Comparison of ENCODE assay signal across 9 mouse cellular contexts in the genomic region with DNA sequence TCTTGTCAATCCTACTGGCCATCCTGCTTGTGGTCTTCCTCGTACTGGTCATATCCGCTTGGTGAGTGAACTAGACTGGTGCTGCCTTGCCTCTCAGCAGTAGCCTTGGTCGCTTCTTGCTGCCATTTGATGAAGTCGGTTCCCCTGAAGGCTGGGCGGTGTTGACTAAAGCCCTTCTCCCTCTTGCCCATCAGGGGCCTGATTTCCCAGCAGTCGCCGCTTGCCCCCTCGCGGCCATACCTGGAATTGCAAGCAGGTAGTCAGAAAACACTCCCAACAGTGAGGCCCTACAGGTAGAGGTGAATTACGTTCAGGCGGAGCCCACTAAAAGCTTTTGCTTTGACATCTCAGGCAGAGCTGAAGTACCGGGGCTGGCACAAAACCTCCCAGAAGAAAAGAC. TPM values are rescaled to one million over a fixed set of nuclear protein-coding genes. Genes with fewer than 3 reads are reported as not detected.
A peak's percentile ranks its signal among the peaks of the same experiment; 100 is the strongest.
DNase-seq lines count a peak whose midpoint lies in the region; ATAC-seq and TF ChIP-seq lines count a peak whose summit lies in the region.
"Had no signal": no experiment of that assay in that cellular context is flagged by ENCODE, and none has a peak within 500 bp of the region (broad histone marks: within the 10 kb centered on the region; RNA-seq: fewer than 3 reads in every experiment).

No protein-coding gene starts in this region.

- no peaks in the 10 kb centered on the region for H3K9me3 ChIP-seq in heart, embryonic 11.5 days (replicated peaks; ENCODE audit: control insufficient read depth, low read length)
- H3K9me3 ChIP-seq in limb, embryonic 10.5 days (replicated peaks), result no peaks in the 10 kb centered on the region
- H3K9me3 ChIP-seq in stomach, postnatal 0 days (ENCODE audit: control insufficient read depth, low read length), result no peaks in the 10 kb centered on the region

- no peak for ATAC-seq in heart, embryonic 11.5 days (replicated peaks; ENCODE audit: insufficient number of reproducible peaks, low FRiP score, low TSS enrichment)
- peak; percentile 57 for ATAC-seq in stomach, postnatal 0 days (ENCODE audit: low FRiP score, low TSS enrichment)

- peaks cover 17% of the 10 kb centered on the region for H3K27me3 ChIP-seq in heart, embryonic 11.5 days (ENCODE audit: control insufficient read depth, insufficient read depth, low read length)
- H3K27me3 ChIP-seq in limb, embryonic 10.5 days (ENCODE audit: low read depth, poor library complexity, severe bottlenecking), result peaks cover 29% of the 10 kb centered on the region
- H3K27me3 ChIP-seq in stomach, postnatal 0 days (ENCODE audit: control insufficient read depth, insufficient read depth, low read length), result no peaks in the 10 kb centered on the region

- H3K27ac ChIP-seq in heart, embryonic 11.5 days (ENCODE audit: low read depth, low read length), result no peak overlapping the region
- H3K27ac ChIP-seq in limb, embryonic 10.5 days, result no peak overlapping the region
- H3K27ac ChIP-seq in stomach, postnatal 0 days (replicated peaks), result no peak overlapping the region

- no peaks in the 10 kb centered on the region for H3K36me3 ChIP-seq in heart, embryonic 11.5 days (ENCODE audit: control insufficient read depth, insufficient read depth, low read length)
- H3K36me3 ChIP-seq in limb, embryonic 10.5 days, result no peaks in the 10 kb centered on the region
- H3K36me3 ChIP-seq in stomach, postnatal 0 days (ENCODE audit: control insufficient read depth, insufficient read depth, low read length), result no peaks in the 10 kb centered on the region

- 10% methylated on average over 12 of the region's 12 CpGs for WGBS in heart, embryonic 11.5 days (ENCODE audit: insufficient replicate concordance)
- 12% methylated on average over 12 of the region's 12 CpGs for WGBS in limb, embryonic 10.5 days
- WGBS in stomach, postnatal 0 days, result 12% methylated on average over 12 of the region's 12 CpGs

- TF ChIP-seq POLR2A in brain, embryonic 14.5 days (IDR thresholded peaks at IDR 0.05; ENCODE audit: borderline replicate concordance, extremely low read depth, insufficient read depth, insufficient read length, poor library complexity, severe bottlenecking), result no peak

- no peak overlapping the region for H3K4me3 ChIP-seq in heart, embryonic 11.5 days (ENCODE audit: low read depth, low read length)
- no peak overlapping the region for H3K4me3 ChIP-seq in limb, embryonic 10.5 days
- H3K4me3 ChIP-seq in stomach, postnatal 0 days (ENCODE audit: low read depth, low read length), result no peak overlapping the region
- H3K4me3 ChIP-seq: myocyte had no signal

- TF ChIP-seq CTCF in brain, embryonic 14.5 days (IDR thresholded peaks at IDR 0.05; ENCODE audit: borderline replicate concordance, extremely low read depth, insufficient read depth, insufficient read length), result peak; percentile 96
- peak; percentile 99 for TF ChIP-seq CTCF in stomach, postnatal 0 days (IDR thresholded peaks at IDR 0.05; ENCODE audit: low read depth)

- no peak overlapping the region for H3K9ac ChIP-seq in heart, embryonic 11.5 days (ENCODE audit: low read depth, low read length)
- no peak overlapping the region for H3K9ac ChIP-seq in stomach, postnatal 0 days (ENCODE audit: low read length)

- peak; percentile 71 to 89 for DNase-seq in heart, adult 18-20 months
- DNase-seq in brain, embryonic 14.5 days (ENCODE audit: low read depth), result peak; percentile 73
- peak; percentile 63 to 71 for DNase-seq in frontal cortex, postnatal 25 days (ENCODE audit: low spot score in 2 of 2)
- peak; percentile 86 for DNase-seq in kidney, adult 18-20 months
- DNase-seq in limb, embryonic 10.5 days (ENCODE audit: low spot score), result peak; percentile 92
- peak; percentile 38 to 69 for DNase-seq in natural killer cell, adult 2 months (ENCODE audit: low spot score in 2 of 2)
- DNase-seq in stomach, postnatal 0 days (ENCODE audit: low spot score), result peak; percentile 87

- no peaks in the 10 kb centered on the region for H3K4me1 ChIP-seq in heart, embryonic 11.5 days (ENCODE audit: control insufficient read depth, insufficient read depth, low read length)
- H3K4me1 ChIP-seq in limb, embryonic 10.5 days, result peaks cover 8% of the 10 kb centered on the region; the same call in 1 of the 2 replicates
- 0 out of 2 replicates have a peak, but pooled peaks cover 2% of the 10 kb centered on the region for H3K4me1 ChIP-seq in stomach, postnatal 0 days (replicated peaks; ENCODE audit: control insufficient read depth, insufficient read depth)

- no peak for TF ChIP-seq EP300 in stomach, postnatal 0 days (optimal IDR thresholded peaks at IDR 0.05)

- H3K4me2 ChIP-seq in heart, embryonic 11.5 days, result no peak overlapping the region
- no peak overlapping the region for H3K4me2 ChIP-seq in stomach, postnatal 0 days (replicated peaks; ENCODE audit: low read depth)

RNA-seq across cellular contexts. Expression of gene Upk3bl, which starts 7.3 kb away (rescaled TPM):
- total RNA-seq in heart, adult 18-20 months (2021), result not detected
- 0.37 TPM in 1 of 2 replicates, not detected in the other for polyA plus RNA-seq in heart, embryonic 11.5 days (2014; fragmentation: Nextera tagmentation; extraction: Ambion mirVana)
- polyA plus RNA-seq in brain, embryonic 14.5 days (2012; rRNA removed), result 0.26 and 0.40 TPM in 2 replicates
- polyA plus RNA-seq in limb, embryonic 10.5 days (2016; fragmentation: Nextera tagmentation; extraction: Ambion mirVana), result 3.5 and 4.9 TPM in 2 replicates
- 27.4 and 56.0 TPM in 2 replicates for polyA plus RNA-seq in stomach, postnatal 0 days (2015; fragmentation: Nextera tagmentation; extraction: Ambion mirVana)
- polyA plus RNA-seq: myocyte had no signal

RNA-seq across cellular contexts. Expression of gene Rasa4, which starts 22.1 kb away (rescaled TPM):
- total RNA-seq in heart, adult 18-20 months (2021), result 1 to 10 TPM; 4.8 to 5.4 TPM
- polyA plus RNA-seq in heart, embryonic 11.5 days (2014; fragmentation: Nextera tagmentation; extraction: Ambion mirVana), result 0.39 and 0.96 TPM in 2 replicates
- 9.5 and 18.1 TPM in 2 replicates for polyA plus RNA-seq in brain, embryonic 14.5 days (2012; rRNA removed)
- polyA plus RNA-seq in limb, embryonic 10.5 days (2016; fragmentation: Nextera tagmentation; extraction: Ambion mirVana), result 1.1 and 2.4 TPM in 2 replicates
- polyA plus RNA-seq in stomach, postnatal 0 days (2015; fragmentation: Nextera tagmentation; extraction: Ambion mirVana), result 4.0 and 4.7 TPM in 2 replicates

RNA-seq across cellular contexts. Expression of gene Upk3b, which starts 23.3 kb away (rescaled TPM):
- 10 to 100 TPM; 11.1 to 23.7 TPM for total RNA-seq in heart, adult 18-20 months (2021)
- 68.7 and 69.3 TPM in 2 replicates for polyA plus RNA-seq in heart, embryonic 11.5 days (2014; fragmentation: Nextera tagmentation; extraction: Ambion mirVana)
- 0.06 and 0.11 TPM in 2 replicates for polyA plus RNA-seq in brain, embryonic 14.5 days (2012; rRNA removed)
- 1.5 and 5.5 TPM in 2 replicates for polyA plus RNA-seq in limb, embryonic 10.5 days (2016; fragmentation: Nextera tagmentation; extraction: Ambion mirVana)
- polyA plus RNA-seq in stomach, postnatal 0 days (2015; fragmentation: Nextera tagmentation; extraction: Ambion mirVana), result 22.8 and 27.7 TPM in 2 replicates
- polyA plus RNA-seq: myocyte had no signal

RNA-seq across cellular contexts. Expression of gene Polr2j, which starts 54.9 kb away (rescaled TPM):
- total RNA-seq in heart, adult 18-20 months (2021), result 10 to 100 TPM; 63.7 to 78.8 TPM
- polyA plus RNA-seq in heart, embryonic 11.5 days (2014; fragmentation: Nextera tagmentation; extraction: Ambion mirVana), result 164 and 178 TPM in 2 replicates
- polyA plus RNA-seq in brain, embryonic 14.5 days (2012; rRNA removed), result 144 and 199 TPM in 2 replicates
- 283 and 310 TPM in 2 replicates for polyA plus RNA-seq in limb, embryonic 10.5 days (2016; fragmentation: Nextera tagmentation; extraction: Ambion mirVana)
- polyA plus RNA-seq in stomach, postnatal 0 days (2015; fragmentation: Nextera tagmentation; extraction: Ambion mirVana), result 171 TPM in 2 replicates
